Mouse (Mus musculus) liver, adult 2 months (tissue): ENCODE results near the gene Wasf3.

Experiments
- CTCF ChIP-seq: fragments of 200-500 bp; IDR thresholded peaks from 2 replicates; pipeline ENCODE4 v1.5.1; 2011; ENCODE audit warnings: low read depth, low read length, control low read depth
- POLR2A ChIP-seq: fragments of 200-500 bp; IDR thresholded peaks from 2 replicates; pipeline ENCODE4 v1.6.1; 2011; ENCODE audit warnings: low read length, control low read depth; ENCODE audit not compliant: insufficient read depth; ENCODE audit errors: extremely low read depth

DNA sequence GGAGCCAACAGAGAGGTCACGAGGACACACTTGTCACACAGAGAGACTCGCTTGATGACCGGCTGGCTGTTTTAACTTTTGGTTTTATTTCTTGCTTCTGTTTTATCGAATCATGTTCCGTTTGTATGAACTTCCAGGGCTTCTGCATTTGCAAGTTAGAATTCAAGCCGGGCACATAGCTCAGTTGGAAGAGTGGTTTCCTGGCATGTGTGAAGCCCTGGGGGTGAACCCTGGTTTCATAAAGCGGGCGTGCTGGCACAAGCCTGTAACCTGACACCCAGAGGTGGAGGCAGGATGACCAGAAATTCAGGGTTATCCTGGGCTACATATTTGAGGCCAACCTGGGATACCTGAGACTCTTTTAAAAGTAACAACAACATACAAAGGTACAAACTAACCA lies 76.8 kb downstream of the Wasf3 start:
- TF ChIP-seq CTCF (no peak), POLR2A (no peak)
